Mouse (Mus musculus): Measurements from ENCODE around the gene Gdf1. TPM values are rescaled to one million over a fixed set of nuclear protein-coding genes. Genes with fewer than 3 reads are reported as not detected.
A peak's percentile ranks its signal among the peaks of the same experiment; 100 is the strongest.

Gdf1 gene
- total RNA-seq, 4 experiments from 2014 or later, result 4.8 to 16.4 (median 11.3) TPM; not detected in 1

GRCm38 (mm10) chr8:70329835-70330740 is 471 bp downstream of the Gdf1 start:
- DNase-seq (ENCODE audit: low spot score in 2 of 2), result no peak

DNA sequence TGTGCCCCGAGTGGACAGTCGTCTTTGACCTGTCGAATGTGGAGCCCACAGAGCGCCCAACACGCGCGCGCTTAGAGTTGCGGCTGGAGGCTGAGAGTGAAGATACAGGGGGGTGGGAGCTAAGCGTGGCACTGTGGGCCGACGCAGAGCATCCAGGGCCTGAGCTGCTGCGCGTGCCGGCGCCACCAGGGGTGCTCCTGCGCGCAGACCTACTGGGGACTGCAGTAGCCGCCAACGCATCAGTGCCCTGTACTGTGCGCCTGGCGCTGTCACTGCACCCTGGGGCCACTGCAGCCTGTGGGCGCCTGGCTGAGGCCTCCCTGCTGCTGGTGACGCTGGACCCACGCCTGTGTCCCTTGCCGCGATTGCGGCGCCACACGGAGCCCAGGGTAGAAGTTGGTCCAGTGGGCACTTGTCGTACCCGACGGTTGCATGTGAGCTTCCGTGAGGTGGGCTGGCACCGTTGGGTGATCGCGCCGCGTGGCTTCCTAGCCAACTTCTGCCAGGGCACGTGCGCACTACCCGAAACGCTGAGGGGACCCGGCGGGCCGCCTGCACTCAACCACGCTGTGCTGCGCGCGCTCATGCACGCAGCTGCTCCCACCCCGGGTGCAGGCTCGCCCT is 1.2 kb downstream of the Gdf1 start:
- peak in 1 of 2 experiments; percentile 73 for DNase-seq (ENCODE audit: low spot score in 2 of 2)

- DNase-seq (ENCODE audit: low spot score in 2 of 2), result no peak
These were observed 1.9 kb downstream of the Gdf1 start for GRCm38 (mm10) chr8:70331526-70331925.

DNA sequence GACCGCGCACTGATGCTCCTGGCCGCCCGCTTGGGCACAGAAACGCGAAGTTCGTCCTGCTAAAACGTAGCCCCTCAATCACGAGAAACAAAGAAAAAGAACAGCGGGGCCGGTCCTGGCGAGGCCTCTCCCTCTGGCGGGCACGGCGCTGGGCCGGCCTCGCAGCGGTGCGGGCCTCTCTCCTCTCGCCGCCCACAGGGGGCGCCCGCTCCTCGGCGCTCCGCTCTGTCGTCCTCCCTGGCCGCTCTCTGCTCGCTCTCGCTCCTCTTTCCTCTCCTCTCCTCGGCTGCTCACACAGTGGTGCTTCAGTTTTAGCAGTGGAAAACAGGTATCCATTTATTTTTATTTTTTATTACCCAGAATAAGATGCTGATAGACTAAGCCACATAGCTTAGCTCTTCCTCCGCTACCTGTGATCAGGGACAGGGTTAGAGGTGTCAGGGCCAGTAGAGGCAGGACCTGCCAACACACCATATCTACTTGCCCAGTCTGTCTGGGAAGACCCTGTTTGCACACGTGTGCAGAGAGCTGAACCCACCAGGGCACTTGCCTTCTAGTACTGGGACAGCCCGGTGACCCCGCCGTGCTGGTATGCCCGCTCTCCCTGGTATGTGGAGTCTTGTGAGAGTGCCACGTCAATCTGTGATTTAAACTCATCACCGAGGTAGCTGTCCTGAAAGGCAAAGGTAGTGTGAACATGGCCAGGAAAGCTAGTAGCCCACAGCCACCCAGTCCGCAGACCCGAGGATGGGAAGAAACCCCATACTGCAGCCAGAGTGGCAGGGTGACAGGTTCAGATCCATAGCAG is 2.7 kb downstream of the Gdf1 start:
- peak in 1 of 2 experiments; percentile 71 for DNase-seq (ENCODE audit: low spot score in 2 of 2)

DNA sequence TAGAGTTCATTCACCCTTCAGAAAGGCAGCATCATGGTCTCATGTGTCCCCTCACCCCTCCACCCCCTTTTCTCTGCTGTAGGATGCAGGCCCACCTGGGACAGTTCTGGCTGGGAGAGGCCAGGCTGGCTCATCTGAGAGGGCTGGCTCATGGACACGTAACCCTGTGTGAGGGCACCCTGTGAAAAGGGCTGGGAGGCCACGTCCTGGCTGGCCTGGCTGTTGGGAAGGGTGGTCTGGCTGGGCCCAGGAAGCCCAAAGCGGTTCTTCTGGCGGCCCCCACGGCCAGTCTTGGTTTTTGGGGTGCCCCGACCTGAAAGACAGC is 3.2 kb downstream of the Gdf1 start:
- no peak for DNase-seq (ENCODE audit: low spot score in 2 of 2)

- DNase-seq (ENCODE audit: low spot score in 2 of 2), result no peak
These were observed 9.3 kb downstream of the Gdf1 start for GRCm38 (mm10) chr8:70338931-70339330.

- no peak for DNase-seq (ENCODE audit: low spot score in 2 of 2)
These were observed 11.0 kb downstream of the Gdf1 start for GRCm38 (mm10) chr8:70340659-70341058.

DNA sequence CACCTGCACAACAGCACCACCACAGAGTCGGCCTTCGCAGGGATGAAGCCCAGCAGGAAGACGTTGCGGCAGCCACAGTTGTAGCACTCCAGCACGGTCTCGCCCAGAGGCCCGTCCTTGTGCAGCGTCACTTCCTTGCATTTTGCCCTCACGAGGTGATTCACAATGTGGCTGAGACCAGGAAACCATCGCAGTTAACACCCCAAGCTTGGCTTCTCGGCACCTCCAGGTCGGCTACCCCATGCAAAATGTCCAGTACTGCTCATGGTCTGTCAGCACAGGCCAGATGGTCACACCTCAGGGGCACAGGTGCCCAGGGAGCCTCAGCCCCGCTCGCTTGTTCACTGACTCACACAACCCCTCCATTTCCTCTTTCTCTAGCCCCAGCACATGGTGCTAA is 12.4 kb downstream of the Gdf1 start:
- no peak for DNase-seq (ENCODE audit: low spot score in 2 of 2)

DNA sequence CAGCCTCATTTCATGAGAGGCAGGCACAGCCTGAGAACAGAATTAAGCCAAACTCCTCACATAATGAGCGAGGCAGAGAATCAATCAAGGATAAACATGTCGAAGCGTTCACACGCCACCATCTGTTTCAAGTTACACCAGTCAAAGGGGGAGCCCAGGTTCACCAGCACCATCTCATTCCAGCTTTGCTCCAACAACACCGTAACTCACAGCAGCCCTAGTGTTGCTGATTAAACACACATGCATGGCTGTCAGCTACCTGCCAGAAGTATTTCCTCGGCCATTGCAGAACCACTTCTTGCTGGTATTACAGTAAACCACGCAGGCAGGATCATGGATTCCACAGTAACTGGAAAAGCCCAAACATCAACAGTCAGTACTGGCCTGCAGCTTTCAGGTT is 13.5 kb downstream of the Gdf1 start:
- no peak for DNase-seq (ENCODE audit: low spot score in 2 of 2)

DNA sequence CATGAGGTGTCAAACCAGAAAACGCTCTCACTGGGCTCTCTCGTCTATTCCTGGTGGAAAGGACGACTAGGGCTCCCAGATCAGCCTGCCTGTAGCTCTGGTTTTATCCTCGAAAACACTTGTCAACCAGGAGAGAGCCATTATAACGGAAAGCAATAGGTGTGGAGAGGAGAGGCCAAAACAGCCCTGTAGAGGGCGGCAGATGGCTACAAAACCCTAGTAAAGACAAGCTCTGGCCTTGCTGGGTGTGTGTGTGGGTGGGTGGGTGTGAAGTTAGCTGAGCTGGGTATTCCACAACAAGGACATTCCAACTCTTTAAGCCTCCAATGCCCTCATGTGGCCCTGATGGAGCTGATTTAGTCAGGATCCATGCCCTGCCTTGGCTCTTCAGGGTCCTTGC is 14.1 kb downstream of the Gdf1 start:
- DNase-seq (ENCODE audit: low spot score in 2 of 2), result no peak

DNA sequence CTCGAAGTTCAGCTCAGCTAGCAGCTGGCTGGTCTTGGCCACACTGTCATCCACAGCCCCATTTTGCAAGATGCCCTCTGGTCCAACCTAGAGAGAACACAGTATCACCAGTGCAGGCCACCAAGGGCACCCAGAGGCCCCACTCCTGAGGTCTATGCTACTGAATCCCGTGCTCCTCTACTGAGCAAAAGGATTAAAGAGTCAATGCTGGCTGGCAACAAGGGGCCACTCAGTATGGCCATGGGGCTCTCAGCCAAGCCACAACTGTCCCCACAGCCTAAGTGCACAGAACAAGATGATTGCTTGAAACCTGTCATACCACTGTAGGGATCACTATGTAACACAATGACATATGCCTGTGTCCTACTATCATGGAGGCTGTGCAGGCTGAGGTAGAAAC is 14.7 kb downstream of the Gdf1 start:
- no peak for DNase-seq (ENCODE audit: low spot score in 2 of 2)

DNA sequence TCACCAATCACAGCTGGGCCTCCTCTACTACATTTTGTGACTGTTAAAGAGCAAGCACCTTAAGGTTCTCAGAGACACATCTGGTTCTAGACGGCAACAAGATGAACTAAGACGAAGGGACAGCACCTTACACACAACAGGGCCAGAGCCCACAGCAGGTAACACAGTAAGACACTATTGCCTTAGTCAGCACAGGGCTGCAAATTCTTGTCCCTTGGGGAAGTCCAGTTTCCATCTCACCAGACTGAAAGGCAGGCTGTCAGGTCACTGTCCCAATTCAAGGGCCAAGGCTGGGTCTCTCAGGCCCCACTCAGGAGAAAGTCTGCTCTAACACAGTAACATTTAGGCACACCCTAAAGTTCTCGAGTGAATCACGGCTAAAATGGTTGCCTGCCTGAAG is 17.8 kb downstream of the Gdf1 start:
- DNase-seq (ENCODE audit: low spot score in 2 of 2), result no peak

GRCm38 (mm10) chr8:70347860-70348420 is 18.3 kb downstream of the Gdf1 start:
- no peak for DNase-seq (ENCODE audit: low spot score in 2 of 2)

- DNase-seq (ENCODE audit: low spot score in 2 of 2), result no peak
These were observed 21.7 kb downstream of the Gdf1 start for GRCm38 (mm10) chr8:70351035-70351999.

DNA sequence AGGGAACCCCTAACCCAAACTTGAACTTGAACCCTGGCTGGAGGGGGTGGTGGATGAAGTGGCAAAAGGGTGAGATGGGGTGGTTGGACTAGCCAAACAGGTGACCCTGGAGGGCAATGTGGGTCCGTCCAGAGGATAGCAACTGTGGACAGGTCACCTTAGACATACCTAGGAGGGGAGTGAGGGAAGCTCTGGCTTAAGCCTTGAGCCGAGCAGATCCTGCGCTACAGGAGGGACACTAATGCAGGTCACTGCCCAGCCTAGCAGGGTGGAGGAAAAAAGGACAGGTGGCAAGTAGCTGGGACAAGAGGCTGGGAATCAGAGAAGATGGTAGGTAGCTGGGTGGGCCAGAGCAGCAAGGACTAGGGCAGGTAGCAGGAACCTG is 22.4 kb downstream of the Gdf1 start:
- no peak for DNase-seq (ENCODE audit: low spot score in 2 of 2)

GRCm38 (mm10) chr8:70352657-70353151 is 23.1 kb downstream of the Gdf1 start:
- DNase-seq (ENCODE audit: low spot score in 2 of 2), result no peak

- DNase-seq (ENCODE audit: low spot score in 2 of 2), result peak; percentile 98 to 99
These were observed 23.7 kb downstream of the Gdf1 start, which contains the start of gene Upf1 for GRCm38 (mm10) chr8:70353194-70353817. TSS of gene Upf1 (minus strand) at chr8:70353278.

DNA sequence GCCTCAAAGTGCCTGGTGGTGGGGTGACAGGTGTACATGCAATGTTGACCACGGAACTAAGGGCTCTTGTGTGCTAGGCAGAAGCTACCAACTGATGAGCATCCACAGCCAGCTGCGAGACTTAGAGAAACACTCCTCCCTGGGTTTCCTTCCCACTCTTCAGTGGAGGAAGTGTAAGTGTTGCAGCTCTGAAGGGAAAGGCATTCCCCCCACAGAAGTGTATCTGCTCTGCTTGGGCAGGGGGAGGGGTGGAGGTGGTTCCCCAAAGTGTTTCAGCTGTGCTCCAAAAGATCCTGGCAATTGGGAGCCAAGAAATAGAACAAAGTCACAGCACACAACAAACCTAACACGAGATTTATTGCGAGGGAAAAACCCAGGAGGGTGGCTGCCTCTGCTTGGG is 24.4 kb downstream of the Gdf1 start:
- DNase-seq (ENCODE audit: low spot score in 2 of 2), result no peak

DNA sequence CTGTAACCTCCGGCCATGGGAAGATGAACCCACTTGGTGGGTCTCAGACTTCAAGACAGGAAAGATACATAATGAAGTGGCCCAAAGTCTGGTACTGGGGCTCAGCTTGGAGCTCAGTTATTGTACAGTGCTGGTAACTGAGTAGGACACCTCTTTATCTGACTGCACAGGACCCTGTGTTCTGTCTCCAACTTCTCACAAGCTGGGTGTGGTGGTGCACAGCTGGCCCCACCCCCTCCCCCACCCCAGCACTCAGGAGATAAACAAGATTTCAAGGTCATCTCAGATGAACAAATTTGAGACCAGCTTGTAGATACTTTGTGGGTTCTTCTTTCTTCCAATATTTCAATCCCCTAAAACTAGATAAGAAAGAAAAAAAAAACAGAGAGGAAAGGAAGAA is 26.5 kb downstream of the Gdf1 start:
- DNase-seq (ENCODE audit: low spot score in 2 of 2), result no peak

DNA sequence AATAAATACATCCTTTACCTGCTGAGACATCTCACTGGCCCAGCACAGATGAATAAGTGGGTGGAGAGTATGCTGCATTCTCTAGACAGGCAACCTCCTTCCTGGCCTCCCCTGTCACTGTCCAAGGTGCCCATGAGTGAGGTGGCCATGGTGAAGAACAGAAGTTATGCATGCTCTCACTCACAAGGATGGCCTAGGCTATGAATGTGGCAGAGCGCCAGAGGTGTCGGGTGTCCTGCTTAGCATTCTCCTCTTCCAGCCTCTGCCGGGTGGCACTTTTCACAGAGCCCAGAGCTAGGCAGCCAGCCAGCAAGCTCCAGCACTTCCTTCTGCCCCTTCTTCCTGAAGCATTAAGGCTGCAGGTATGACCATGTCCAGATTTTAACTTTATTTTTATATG is 29.8 kb downstream of the Gdf1 start:
- DNase-seq (ENCODE audit: low spot score in 2 of 2), result no peak

Data from layer of hippocampus, adult 8-10 months (tissue).